Mouse (Mus musculus): ENCODE data around the gene Snrpd2.

GRCm38 (mm10) chr7:19178035-19178434, 28.5 kb downstream of the Snrpd2 start:
- TF ChIP-seq CTCF (IDR thresholded peaks at IDR 0.05; ENCODE audit: extremely low read depth, insufficient read depth, low read length) (no peak), POLR2A (IDR thresholded peaks at IDR 0.05; ENCODE audit: extremely low read depth, insufficient read depth, low read length) (no peak)

Data from cortical plate, adult 2 months (tissue).